Mouse (Mus musculus): ENCODE measurements around the gene Eif4e2. TPM values are rescaled to one million over a fixed set of nuclear protein-coding genes. Genes with fewer than 3 reads are reported as not detected.

The Eif4e2 gene
- polyA plus RNA-seq, 1 experiment from 2014 or later, result 146 TPM

- no peak for ATAC-seq (ENCODE audit: low read depth)
- no peaks in the 10 kb centered on the region for H3K4me1 ChIP-seq (replicated peaks; ENCODE audit: control insufficient read depth, insufficient read depth, low read length)
- H3K27me3 ChIP-seq (ENCODE audit: control insufficient read depth, insufficient read depth, low read depth, low read length), result no peaks in the 10 kb centered on the region
- H3K4me2 ChIP-seq (ENCODE audit: low read depth, low read length), result no peak overlapping the region
- H3K27ac ChIP-seq (ENCODE audit: low read length), result no peak overlapping the region
- H3K9ac ChIP-seq (ENCODE audit: low read length), result no peak overlapping the region
- no peak overlapping the region for H3K4me3 ChIP-seq (ENCODE audit: low read length)
- no peaks in the 10 kb centered on the region for H3K9me3 ChIP-seq (ENCODE audit: control insufficient read depth, low read length)
- 63% methylated on average over 12 of the region's 12 CpGs for WGBS
- no peaks in the 10 kb centered on the region for H3K36me3 ChIP-seq (ENCODE audit: control insufficient read depth, insufficient read depth, low read length)
These were observed 15.3 kb upstream of the Eif4e2 start for GRCm38 (mm10) chr1:87198119-87199065.

GRCm38 (mm10) chr1:87200811-87201210 lies 12.9 kb upstream of the Eif4e2 start:
- Histone ChIP-seq H3K27me3 (ENCODE audit: control insufficient read depth, insufficient read depth, low read depth, low read length) (no peaks in the 10 kb centered on the region; the same call in 1 of the 2 replicates), H3K9me3 (ENCODE audit: control insufficient read depth, low read length) (no peaks in the 10 kb centered on the region), H3K36me3 (ENCODE audit: control insufficient read depth, insufficient read depth, low read length) (no peaks in the 10 kb centered on the region), H3K4me1 (replicated peaks; ENCODE audit: control insufficient read depth, insufficient read depth, low read length) (no peaks in the 10 kb centered on the region; the same call in 1 of the 2 replicates), H3K4me2 (ENCODE audit: low read depth, low read length) (no peak overlapping the region), H3K9ac (ENCODE audit: low read length) (no peak overlapping the region), H3K27ac (ENCODE audit: low read length) (no peak overlapping the region), H3K4me3 (ENCODE audit: low read length) (no peak overlapping the region)
- no peak for ATAC-seq (ENCODE audit: low read depth)
- WGBS, result 35% methylated on average over 2 of the region's 2 CpGs

- Histone ChIP-seq H3K9me3 (ENCODE audit: control insufficient read depth, low read length) (no peaks in the 10 kb centered on the region), H3K36me3 (ENCODE audit: control insufficient read depth, insufficient read depth, low read length) (no peaks in the 10 kb centered on the region), H3K4me2 (ENCODE audit: low read depth, low read length) (no peak overlapping the region), H3K4me3 (ENCODE audit: low read length) (no peak overlapping the region), H3K27me3 (ENCODE audit: control insufficient read depth, insufficient read depth, low read depth, low read length) (peaks cover 4% of the 10 kb centered on the region; the same call in 1 of the 2 replicates), H3K9ac (ENCODE audit: low read length) (no peak overlapping the region), H3K4me1 (replicated peaks; ENCODE audit: control insufficient read depth, insufficient read depth, low read length) (no peaks in the 10 kb centered on the region; the same call in 1 of the 2 replicates), H3K27ac (ENCODE audit: low read length) (no peak overlapping the region)
- no peak for ATAC-seq (ENCODE audit: low read depth)
- 40% methylated on average over 1 of the region's 1 CpGs for WGBS
These were observed 11.9 kb upstream of the Eif4e2 start for GRCm38 (mm10) chr1:87201848-87202247.

GRCm38 (mm10) chr1:87203779-87204178 lies 9.9 kb upstream of the Eif4e2 start:
- no peaks in the 10 kb centered on the region for H3K9me3 ChIP-seq (ENCODE audit: control insufficient read depth, low read length)
- H3K4me1 ChIP-seq (replicated peaks; ENCODE audit: control insufficient read depth, insufficient read depth, low read length), result no peaks in the 10 kb centered on the region; the same call in 1 of the 2 replicates
- H3K4me3 ChIP-seq (ENCODE audit: low read length), result no peak overlapping the region
- no peak overlapping the region for H3K9ac ChIP-seq (ENCODE audit: low read length)
- ATAC-seq (ENCODE audit: low read depth), result no peak
- no peak overlapping the region for H3K4me2 ChIP-seq (ENCODE audit: low read depth, low read length)
- WGBS, result 75% methylated on average over 5 of the region's 5 CpGs
- no peaks in the 10 kb centered on the region for H3K36me3 ChIP-seq (ENCODE audit: control insufficient read depth, insufficient read depth, low read length)
- peaks cover 4% of the 10 kb centered on the region; the same call in 1 of the 2 replicates for H3K27me3 ChIP-seq (ENCODE audit: control insufficient read depth, insufficient read depth, low read depth, low read length)
- H3K27ac ChIP-seq (ENCODE audit: low read length), result no peak overlapping the region

GRCm38 (mm10) chr1:87204465-87204864 lies 9.2 kb upstream of the Eif4e2 start, which contains the start of gene Chrng:
TSS of gene Chrng (plus strand) at chr1:87204657.
- no peak for ATAC-seq (ENCODE audit: low read depth)
- Histone ChIP-seq H3K4me3 (ENCODE audit: low read length) (no peak within 1 kb of the TSS), H3K36me3 (ENCODE audit: control insufficient read depth, insufficient read depth, low read length) (no peaks in the 10 kb centered on the region), H3K4me1 (replicated peaks; ENCODE audit: control insufficient read depth, insufficient read depth, low read length) (no peaks in the 10 kb centered on the region; the same call in 1 of the 2 replicates), H3K4me2 (ENCODE audit: low read depth, low read length) (no peak within 1 kb of the TSS), H3K27ac (ENCODE audit: low read length) (no peak within 1 kb of the TSS), H3K9ac (ENCODE audit: low read length) (no peak within 1 kb of the TSS), H3K27me3 (ENCODE audit: control insufficient read depth, insufficient read depth, low read depth, low read length) (peaks cover 4% of the 10 kb centered on the region; the same call in 1 of the 2 replicates), H3K9me3 (ENCODE audit: control insufficient read depth, low read length) (no peaks in the 10 kb centered on the region)
- 87% methylated on average over 7 of the region's 7 CpGs for WGBS

GRCm38 (mm10) chr1:87205038-87205437 lies 8.7 kb upstream of the Eif4e2 start:
- 42% methylated on average over 6 of the region's 6 CpGs for WGBS
- H3K36me3 ChIP-seq (ENCODE audit: control insufficient read depth, insufficient read depth, low read length), result no peaks in the 10 kb centered on the region
- H3K27ac ChIP-seq (ENCODE audit: low read length), result no peak overlapping the region
- H3K9me3 ChIP-seq (ENCODE audit: control insufficient read depth, low read length), result no peaks in the 10 kb centered on the region
- no peak overlapping the region for H3K9ac ChIP-seq (ENCODE audit: low read length)
- H3K4me2 ChIP-seq (ENCODE audit: low read depth, low read length), result no peak overlapping the region
- H3K4me1 ChIP-seq (replicated peaks; ENCODE audit: control insufficient read depth, insufficient read depth, low read length), result no peaks in the 10 kb centered on the region; the same call in 1 of the 2 replicates
- H3K27me3 ChIP-seq (ENCODE audit: control insufficient read depth, insufficient read depth, low read depth, low read length), result peaks cover 4% of the 10 kb centered on the region; the same call in 1 of the 2 replicates
- 0 out of 2 replicates have a peak, but pooled peaks have one; percentile 15 for ATAC-seq (ENCODE audit: low read depth)
- H3K4me3 ChIP-seq (ENCODE audit: low read length), result no peak overlapping the region

- H3K9me3 ChIP-seq (ENCODE audit: control insufficient read depth, low read length), result no peaks in the 10 kb centered on the region
- peaks cover 4% of the 10 kb centered on the region; the same call in 1 of the 2 replicates for H3K27me3 ChIP-seq (ENCODE audit: control insufficient read depth, insufficient read depth, low read depth, low read length)
- no peak overlapping the region for H3K27ac ChIP-seq (ENCODE audit: low read length)
- H3K4me3 ChIP-seq (ENCODE audit: low read length), result no peak overlapping the region
- H3K4me2 ChIP-seq (ENCODE audit: low read depth, low read length), result no peak overlapping the region
- peak; percentile 66 for ATAC-seq (ENCODE audit: low read depth)
- WGBS, result 24% methylated on average over 3 of the region's 3 CpGs
- no peaks in the 10 kb centered on the region; the same call in 1 of the 2 replicates for H3K4me1 ChIP-seq (replicated peaks; ENCODE audit: control insufficient read depth, insufficient read depth, low read length)
- no peak overlapping the region for H3K9ac ChIP-seq (ENCODE audit: low read length)
- H3K36me3 ChIP-seq (ENCODE audit: control insufficient read depth, insufficient read depth, low read length), result no peaks in the 10 kb centered on the region
These were observed 8.2 kb upstream of the Eif4e2 start for GRCm38 (mm10) chr1:87205502-87205901.

- WGBS, result 16% methylated on average over 17 of the region's 17 CpGs
- no peak for ATAC-seq (ENCODE audit: low read depth)
These were observed 7.4 kb upstream of the Eif4e2 start for GRCm38 (mm10) chr1:87206339-87206738.

GRCm38 (mm10) chr1:87211431-87211830 lies 2.3 kb upstream of the Eif4e2 start:
- ATAC-seq (ENCODE audit: low read depth), result no peak

More at GRCm38 (mm10) chr1:87206339-87206738, 7.4 kb upstream of the Eif4e2 start:
- H3K36me3 ChIP-seq (ENCODE audit: control insufficient read depth, insufficient read depth, low read length), result no peaks in the 10 kb centered on the region
- H3K27ac ChIP-seq (ENCODE audit: low read length), result no peak overlapping the region
- H3K9ac ChIP-seq (ENCODE audit: low read length), result no peak overlapping the region
- no peak overlapping the region for H3K4me2 ChIP-seq (ENCODE audit: low read depth, low read length)
- H3K27me3 ChIP-seq (ENCODE audit: control insufficient read depth, insufficient read depth, low read depth, low read length), result peaks cover 4% of the 10 kb centered on the region; the same call in 1 of the 2 replicates
- no peaks in the 10 kb centered on the region for H3K9me3 ChIP-seq (ENCODE audit: control insufficient read depth, low read length)
- H3K4me3 ChIP-seq (ENCODE audit: low read length), result no peak overlapping the region
- H3K4me1 ChIP-seq (replicated peaks; ENCODE audit: control insufficient read depth, insufficient read depth, low read length), result no peaks in the 10 kb centered on the region; the same call in 1 of the 2 replicates

More at GRCm38 (mm10) chr1:87211431-87211830, 2.3 kb upstream of the Eif4e2 start:
- Histone ChIP-seq H3K27me3 (ENCODE audit: control insufficient read depth, insufficient read depth, low read depth, low read length) (no peaks in the 10 kb centered on the region; the same call in 1 of the 2 replicates), H3K36me3 (ENCODE audit: control insufficient read depth, insufficient read depth, low read length) (no peaks in the 10 kb centered on the region), H3K9me3 (ENCODE audit: control insufficient read depth, low read length) (no peaks in the 10 kb centered on the region), H3K27ac (ENCODE audit: low read length) (no peak overlapping the region), H3K4me1 (replicated peaks; ENCODE audit: control insufficient read depth, insufficient read depth, low read length) (peaks cover 14% of the 10 kb centered on the region), H3K9ac (ENCODE audit: low read length) (no peak overlapping the region), H3K4me3 (ENCODE audit: low read length) (no peak overlapping the region), H3K4me2 (ENCODE audit: low read depth, low read length) (no peak overlapping the region)
- 77% methylated on average over 4 of the region's 4 CpGs for WGBS

Data from lung, embryonic 16.5 days (tissue).